Mouse (Mus musculus): Measurements from ENCODE around the gene Crybg2.

Gene Crybg2

DNA sequence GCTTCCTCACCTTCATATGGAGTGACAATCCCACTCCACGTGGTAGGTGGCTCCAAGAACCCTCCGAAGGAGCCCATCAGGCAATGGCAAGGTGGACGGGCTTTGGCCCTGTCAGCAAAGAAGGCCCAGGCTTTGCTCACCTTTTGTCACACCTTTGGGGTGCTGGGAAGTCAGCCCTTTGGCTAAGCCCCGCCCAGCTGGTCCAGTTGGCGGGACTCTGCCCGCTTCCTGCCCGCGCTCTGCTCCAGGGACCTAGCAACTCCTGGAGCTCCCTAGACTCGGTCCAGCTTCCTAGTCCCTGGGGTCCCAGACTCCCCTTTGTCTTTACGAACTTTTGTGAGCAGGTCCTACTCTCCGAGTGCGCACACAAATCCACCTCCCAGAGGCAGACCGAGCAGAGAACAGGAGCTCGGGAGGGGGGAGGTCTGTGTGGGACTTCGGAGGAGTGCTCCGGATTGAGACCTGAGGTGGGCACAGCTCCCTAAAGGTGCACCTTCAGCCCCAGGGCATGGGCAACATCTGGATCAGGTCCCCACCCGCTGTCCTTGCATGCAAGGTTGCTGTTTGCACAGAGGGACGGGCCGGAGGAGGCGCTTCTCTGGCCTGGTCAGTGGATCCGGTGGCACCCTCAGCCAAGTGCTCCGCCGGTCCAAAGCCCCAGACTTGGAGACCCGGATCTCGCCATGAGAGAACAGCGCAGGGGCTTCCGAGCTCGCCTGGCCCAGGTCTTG is at the start of gene Crybg2:
Crybg2 (plus strand) TSS at position 681 of the 731 bp plus-strand sequence.
- DNase-seq (ENCODE audit: extremely low spot score, low spot score) = no peak

DNA sequence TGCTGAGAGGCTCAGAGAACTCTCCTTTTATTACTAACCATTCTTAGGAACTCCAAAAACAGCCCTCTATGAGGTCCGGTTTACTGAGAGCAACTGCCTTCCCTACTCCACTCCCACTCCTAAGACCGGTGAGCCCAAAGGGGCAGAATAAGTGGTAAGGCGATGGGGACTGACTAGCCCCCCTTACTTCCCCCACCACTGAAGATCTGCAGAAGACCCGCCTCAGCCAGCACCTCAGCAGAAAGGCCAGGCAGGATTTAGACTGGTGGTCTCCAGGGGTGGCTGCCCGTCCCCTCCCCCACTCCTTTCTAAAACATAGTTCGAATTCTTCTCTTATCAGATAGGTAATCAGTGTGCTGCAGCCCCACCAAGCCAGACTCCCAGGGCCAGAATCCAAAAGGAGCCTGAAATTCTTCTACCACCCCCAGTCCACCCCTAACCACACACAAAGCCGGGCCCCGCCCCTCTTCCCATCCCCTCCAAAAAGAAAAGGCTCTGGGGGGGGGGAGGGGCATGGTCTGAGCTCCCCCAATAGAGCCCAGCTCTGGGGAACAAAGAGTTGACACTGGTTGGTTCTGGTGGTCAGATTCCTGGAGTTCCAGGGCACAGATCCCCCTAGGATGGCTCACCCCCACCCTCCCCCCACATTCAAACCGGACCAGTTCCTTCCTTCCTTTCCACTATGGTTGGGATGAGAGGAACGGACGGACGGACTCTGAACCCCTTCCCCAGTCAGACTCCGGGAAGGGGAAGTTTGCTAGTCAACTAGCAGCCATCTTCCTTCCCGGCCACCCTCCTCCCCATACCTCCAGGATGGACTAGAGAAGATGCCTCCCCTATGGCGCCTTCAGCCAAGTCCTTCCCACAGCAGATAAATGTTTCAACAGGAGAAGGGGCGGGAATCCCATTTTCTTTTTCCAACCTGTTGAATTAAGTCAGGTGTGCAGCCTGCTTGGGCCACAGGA is 48.9 kb upstream of the Crybg2 start:
- DNase-seq (ENCODE audit: extremely low spot score, low spot score) = peak; percentile 37

DNA sequence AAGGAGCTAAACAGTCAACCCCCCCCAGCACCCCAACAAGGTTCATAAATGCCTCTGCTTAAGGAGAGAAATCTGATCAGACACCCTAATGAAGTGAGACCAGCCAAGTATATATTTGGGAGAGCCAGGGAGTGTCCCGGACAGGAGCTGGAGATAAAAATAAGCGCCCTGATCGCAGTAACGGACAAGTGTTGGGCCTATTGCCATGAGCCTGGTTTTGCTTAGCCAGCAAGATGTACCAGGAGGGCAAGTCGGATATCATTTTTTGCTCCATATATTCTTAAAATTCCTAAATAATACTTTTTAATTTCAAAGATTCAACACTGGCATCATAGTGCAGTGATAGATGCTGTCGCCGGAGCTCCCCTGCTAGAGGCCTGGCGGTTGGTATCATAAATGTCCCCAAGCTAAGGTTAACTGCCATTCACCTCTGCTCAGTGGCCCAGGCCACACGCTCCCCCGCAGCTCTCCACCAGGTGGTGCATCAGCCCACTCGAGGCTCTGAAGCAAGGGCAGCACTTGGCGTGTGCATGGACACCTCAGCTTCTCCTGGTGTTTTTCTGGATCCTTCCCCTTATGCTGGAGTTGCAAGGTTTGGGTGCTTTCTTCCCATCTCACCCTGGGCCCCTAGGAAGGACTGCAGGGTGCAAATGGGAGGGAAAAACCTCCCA is 47.6 kb upstream of the Crybg2 start:
- peak; percentile 40 for DNase-seq (ENCODE audit: extremely low spot score, low spot score)

DNA sequence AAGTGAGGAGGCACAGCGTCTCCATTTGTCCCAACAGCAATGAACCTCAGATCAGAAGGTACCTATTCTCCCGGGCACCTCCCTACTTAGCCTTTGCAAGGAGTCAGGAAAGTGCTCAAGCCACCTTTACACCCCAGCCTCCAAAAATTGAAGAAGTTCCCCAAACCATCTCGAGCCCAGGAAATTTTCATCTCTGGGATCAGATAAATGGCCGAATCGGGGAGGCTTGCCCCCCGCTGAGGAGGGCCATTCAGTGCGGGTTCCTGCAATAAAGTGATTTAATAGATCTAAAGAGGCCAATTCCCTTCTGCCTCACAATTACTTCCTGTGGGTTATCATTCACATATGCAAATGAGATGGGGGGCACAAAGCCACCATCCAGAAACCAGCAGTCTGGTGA is 44.4 kb upstream of the Crybg2 start:
- DNase-seq (ENCODE audit: extremely low spot score, low spot score) = no peak

DNA sequence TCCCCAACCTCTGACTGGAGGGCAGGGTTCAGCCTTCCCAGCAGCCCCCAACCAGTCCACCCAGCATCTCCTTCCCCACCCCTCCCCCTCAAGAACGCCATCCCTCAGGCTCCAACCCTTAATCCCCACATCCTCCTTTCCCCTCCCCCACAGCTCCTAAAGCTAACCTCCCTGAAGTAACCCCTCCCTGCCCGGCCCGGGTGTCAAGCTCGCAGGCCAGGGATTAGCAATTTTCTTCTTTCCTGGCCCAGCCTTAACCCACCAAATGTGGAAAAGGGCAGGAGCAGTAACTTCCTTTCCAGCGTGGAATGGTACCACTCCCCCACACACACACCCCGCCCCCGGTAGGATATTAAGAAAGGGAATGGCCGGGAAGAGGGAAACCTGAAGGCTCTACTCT is 43.8 kb upstream of the Crybg2 start:
- peak; percentile 63 for DNase-seq (ENCODE audit: extremely low spot score, low spot score)

DNA sequence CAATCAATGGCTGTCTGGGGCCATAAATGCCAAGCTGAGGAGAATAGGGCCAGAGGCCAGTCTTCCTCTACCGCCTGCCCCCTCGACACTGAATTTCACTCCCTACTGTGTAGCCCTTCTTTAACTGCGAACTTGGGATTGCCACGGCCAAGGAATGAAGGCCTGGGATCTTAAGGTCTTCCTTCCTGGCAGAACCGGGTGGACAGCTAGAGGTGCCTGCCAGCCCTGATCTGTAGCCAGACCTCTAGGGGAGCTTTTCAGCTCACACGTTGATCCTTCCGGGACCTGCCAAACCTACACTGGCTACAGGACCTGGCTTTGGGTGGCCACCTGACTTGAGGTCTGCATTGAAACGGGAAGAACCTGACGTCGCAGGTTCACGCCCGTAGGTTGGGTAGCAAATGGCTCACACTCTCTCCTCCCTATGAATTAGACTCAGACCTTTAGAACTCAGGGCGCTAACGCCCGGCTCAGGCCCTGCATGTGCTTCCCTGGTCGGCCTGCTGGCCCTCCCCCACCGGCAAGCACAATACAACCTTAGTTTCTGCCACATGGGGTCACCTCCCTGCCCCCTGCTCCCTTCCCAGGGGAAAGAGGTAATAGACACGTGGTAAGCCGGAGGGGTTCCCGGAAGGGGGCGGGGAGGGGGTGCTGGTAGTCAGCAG is 43.3 kb upstream of the Crybg2 start:
- peak; percentile 67 for DNase-seq (ENCODE audit: extremely low spot score, low spot score)

DNA sequence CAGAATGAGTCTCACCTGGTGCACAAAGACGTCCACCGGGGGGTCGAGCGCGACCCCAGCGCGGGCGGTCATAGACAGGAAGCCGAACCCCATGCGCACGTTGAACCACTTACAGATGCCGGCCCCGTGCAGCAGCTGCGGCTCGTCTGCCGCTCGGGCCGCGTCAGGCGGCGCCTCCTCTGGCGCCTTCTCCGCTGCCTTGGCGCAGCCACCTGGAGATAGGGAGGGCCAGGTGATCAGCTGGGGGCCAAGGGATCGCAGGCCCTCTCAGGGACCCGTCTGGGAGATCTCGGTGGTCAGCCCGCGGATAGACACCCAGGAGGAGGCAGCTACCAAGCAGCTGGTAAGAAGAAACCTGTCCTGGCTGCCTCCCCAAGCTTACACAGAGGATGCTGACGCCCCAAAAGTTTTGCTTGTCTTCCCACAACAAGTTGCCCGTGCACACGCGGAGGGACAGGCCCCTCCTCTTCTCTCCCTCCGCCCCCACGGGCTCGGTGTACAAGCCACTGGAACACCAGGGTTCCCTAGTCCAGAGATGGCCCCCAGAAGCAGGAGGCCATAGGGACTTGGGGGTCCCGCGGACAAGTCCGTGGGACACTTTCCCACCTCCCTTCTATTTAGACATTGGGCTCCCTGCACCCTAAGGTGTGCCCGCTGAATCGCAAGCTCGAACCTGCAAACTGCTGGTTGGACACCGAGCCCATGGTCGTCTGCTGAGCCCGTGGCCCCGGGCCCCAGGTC is 42.4 kb upstream of the Crybg2 start:
- peak; percentile 73 for DNase-seq (ENCODE audit: extremely low spot score, low spot score)

DNA sequence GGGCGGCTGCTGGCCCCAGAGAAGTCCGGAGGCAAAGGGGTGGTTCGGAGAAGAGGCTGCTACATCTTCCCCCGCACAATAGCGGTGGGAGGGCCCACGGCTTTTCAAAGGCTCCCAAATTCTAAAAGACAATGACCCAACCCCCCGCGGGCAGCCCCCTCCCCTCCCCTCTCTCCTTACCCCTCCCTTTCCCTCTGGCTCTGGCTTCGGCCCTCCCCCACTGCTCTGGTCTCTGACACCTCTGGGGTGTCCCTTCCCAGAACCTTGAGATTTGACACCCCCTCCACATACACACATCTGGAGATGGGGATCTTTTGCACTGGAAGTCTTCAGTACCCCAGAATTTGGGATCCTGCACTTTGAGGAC is 41.9 kb upstream of the Crybg2 start, which contains the start of gene Lin28a:
Lin28a (minus strand) TSS at position 63 of the 367 bp plus-strand sequence.
- DNase-seq (ENCODE audit: extremely low spot score, low spot score) = no peak

DNA sequence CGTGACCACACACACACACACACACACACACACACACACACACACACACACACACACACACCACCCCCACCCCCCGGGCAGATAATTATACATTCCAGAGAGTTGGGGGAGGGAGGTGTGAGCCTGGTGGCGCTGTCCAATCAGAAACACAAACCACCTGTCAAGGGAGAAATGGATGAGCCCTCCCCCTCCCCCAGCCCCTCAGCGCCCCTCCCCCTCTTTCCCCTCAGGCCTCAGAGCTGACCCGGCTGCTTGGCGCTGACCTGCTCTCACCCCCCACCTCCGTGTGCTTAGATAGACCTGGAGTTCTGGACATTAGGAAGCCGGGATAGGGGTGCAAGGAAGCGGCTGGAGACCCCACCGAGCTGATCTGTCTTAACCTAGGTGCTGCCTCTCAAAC is 41.4 kb upstream of the Crybg2 start:
- DNase-seq (ENCODE audit: extremely low spot score, low spot score) = peak; percentile 86

DNA sequence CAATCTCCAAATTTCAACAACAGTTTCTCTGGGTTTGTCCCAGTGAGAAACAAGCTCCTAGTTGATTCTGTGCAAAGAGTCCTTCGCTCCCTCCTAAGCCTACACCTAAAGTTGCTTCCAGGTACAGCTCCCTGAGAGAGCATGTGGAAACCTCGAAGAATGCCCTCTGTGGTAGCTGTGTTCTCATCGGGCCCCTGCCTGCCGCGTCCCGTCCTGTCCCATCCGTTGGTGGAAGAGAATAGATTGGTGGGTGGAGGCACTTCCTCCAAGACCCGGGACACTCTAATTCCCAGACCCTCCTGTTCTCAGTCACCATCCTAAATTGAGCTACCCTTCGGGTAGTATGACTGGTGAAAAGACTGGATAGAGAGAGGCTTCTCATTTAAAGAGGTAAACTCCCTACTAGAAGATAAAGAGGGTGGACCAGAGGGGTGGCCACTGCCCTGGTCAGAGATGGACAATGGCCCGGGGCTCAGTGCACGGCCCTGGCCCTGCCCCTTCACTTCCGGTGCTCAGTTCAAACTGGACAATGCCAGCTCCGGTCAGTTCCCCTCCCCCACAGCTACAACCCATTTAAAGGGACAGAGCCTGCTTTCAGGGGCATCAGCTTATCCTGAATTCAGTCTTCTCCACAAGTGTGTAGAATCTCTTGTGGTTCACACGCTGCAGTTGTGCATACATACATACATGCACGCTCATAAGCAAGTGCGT is 40.8 kb upstream of the Crybg2 start:
- peak; percentile 77 for DNase-seq (ENCODE audit: extremely low spot score, low spot score)

DNA sequence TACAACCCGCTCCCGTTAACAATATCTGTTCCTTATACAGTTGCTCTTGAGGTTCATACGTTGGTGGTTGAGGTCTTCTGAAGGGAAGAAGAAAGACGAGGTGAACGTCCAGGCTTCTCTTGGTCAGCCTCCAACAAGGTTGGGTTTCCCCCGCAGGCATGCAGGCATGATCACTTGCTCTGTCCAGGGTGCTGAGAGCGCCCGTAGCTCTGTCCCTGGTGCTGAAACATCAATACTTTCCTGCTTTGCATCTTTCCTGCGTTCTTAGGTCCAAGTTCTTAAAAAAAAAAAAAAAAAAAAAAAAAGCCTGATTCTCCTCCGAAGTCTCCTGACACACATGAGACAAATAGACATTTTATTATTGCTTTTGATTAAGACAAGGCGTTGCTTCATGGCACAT is 40.0 kb upstream of the Crybg2 start:
- peak; percentile 83 for DNase-seq (ENCODE audit: extremely low spot score, low spot score)

DNA sequence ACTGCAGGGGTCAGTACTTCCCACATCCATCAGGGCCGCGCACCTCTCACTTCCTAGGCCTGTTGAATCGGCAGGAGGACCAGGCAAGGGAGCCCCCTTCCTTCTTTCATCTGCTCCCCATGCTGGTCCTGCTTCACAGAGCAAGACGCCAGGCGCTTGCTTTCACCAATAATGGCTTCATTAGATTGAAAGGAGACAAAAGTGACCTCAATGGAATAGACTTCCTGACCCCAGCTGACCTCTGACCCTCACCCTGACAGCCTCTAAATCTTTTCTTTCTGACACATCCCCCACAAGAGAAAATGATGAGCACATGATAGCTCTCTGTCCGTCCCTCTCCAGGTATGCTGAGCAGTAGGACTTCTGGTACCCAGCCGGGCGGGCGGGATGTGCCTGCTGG is 34.8 kb upstream of the Crybg2 start:
- DNase-seq (ENCODE audit: extremely low spot score, low spot score) = no peak

DNA sequence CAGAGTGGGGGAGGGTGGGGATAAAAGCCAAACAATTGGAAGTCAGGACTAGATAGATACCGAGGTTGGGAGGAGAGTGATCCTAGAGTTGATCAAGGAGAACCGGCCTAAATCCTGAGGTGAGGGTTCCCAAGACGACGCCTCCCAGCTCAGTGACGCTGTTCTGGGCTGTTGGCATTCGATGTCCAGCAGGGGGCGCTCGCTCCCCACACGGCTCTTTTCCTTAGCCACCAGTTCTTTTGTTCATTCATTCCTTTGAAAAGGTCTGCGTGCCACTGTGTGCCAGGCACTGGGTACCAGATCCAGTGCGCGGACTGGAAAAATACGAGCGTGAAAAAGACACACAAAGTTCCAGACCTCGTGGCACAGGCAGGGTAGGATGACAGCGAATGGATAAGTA is 24.7 kb upstream of the Crybg2 start:
- DNase-seq (ENCODE audit: extremely low spot score, low spot score) = peak; percentile 87

DNA sequence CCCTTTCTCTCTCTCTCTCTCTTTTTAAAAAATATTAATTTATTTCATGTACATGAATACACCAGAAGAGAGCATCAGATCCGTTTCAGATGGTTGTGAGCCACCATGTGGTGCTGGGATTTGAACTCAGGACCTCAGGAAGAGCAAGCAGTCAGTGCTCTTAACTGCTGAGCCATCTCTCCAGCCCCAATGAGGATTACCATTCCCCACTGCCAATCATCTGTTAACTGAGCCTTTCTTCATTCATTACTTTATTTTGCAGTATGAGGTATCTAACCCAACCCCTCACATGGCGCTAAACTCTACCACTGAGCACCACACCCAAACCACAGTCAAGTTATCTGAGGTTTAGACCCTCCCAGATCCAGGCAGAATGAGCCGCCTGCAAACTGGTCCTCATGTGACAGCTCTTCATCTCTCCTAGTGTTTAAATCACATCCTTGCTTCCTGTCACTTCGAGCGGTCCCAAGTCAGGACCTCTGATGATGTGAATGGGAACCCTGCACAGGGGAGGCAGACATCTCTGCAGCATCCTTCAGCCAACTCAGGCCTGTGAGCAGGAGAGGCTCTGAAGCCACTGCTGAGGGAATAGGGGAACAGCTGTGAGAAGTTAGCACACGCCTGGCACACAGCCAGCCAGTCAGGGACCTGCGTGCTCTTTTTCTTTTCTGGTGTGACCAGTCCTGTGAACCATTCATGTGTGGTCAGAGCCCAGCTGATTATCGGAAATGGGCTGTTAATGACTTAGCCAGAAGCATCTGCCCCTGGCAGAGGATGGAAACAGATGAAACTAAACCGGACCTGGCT is 19.1 kb upstream of the Crybg2 start:
- DNase-seq (ENCODE audit: extremely low spot score, low spot score) = no peak

DNA sequence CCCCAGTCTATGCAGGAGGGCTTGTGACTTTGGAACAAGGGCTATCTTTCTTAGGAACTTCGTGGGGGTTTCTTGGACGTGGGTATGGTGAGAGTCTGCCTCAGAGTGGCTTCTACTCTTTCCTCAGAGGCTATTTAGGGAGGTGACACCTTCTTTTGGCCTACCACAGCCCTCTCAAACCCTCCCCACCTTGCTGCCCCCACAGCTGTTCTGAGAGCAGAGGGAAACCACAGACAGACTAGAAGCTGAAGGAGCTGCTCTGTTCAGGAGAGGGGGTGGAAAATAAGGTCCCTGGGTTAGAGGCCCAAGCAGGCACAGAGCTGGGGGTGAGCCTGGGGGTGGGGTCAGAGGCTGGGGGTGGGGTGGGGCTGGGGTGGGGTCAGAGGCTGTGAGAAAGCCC is 17.6 kb upstream of the Crybg2 start:
- no peak for DNase-seq (ENCODE audit: extremely low spot score, low spot score)

DNA sequence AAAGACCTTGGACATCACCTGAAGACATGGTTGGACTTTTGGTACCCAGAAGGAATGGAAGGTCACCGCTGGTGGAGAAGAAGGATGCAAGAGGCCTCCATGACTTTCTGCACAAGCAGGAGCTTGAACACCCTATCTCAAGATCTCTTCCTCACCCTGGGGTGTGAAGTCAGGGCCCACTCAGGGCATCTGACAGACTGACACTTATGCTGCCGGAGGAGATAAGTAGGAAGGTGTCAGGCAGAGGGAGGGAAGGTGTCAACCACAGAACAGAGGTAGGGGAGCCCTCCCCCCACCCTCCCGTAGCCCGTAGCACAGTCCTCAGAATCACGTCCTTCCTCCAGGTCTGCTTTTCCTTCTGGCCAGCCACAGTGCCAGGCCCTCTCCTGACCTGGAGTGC is 13.0 kb upstream of the Crybg2 start:
- DNase-seq (ENCODE audit: extremely low spot score, low spot score) = no peak

DNA sequence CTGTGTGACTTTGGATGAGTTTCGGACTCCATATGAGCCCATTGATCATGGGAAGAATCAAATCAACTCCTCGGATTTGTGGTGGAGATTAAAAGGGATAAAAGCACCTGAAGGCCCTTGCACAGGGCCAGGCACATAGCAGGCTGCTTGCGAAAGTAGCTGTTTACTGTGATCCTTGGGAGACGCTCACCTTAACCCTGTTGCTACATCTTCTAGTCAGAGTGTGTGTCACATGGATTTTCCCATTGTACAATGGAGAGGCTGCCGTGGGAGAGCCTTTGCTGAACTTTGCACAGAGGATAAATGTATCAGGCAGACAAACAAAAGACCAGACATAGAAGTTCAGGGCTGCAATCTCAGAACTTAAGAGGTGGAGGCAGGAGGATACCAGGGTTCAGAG is 8.7 kb upstream of the Crybg2 start:
- DNase-seq (ENCODE audit: extremely low spot score, low spot score) = no peak

DNA sequence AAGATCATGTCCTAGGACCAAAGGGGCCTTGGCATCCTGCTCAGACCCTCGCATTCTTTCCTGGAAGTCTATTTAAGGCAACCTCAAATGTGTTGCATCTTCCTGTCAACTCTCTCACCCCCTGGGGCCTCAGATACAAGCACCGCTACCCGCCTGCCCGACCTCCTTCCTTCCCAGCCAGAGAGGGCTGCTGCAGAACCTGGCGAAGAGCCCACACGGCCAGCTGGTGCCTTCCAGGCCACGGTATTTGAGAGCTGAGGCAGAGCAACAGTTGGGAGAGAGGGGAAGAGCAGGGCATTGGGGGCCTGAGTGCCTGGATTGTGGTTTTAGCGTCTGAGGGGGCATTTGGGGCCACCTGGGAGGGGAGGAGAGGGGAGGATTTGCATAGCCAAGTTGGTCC is 8.1 kb upstream of the Crybg2 start:
- no peak for DNase-seq (ENCODE audit: extremely low spot score, low spot score)

DNA sequence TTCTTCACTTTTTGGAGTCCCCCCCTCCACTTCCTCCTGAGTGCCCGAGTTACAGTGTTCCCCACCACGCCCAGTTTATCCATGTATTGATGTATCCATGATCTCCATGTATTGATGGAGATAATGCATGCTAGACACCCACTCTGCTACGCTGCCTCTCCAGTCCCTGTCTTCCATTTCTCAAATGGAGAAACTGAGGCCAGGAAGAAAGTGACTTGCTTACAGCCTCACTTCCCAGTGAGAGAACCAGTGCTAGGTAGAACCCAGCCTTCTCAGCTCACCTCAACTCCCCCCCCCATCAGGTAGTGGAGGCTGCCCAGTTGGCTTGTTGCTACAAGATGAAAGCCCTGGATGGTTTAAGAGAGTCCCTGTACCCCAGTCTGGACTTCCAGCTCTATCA is 7.1 kb upstream of the Crybg2 start, which contains the start of gene Zfp683:
Zfp683 (plus strand) TSS at position 301 of the 400 bp plus-strand sequence.
- DNase-seq (ENCODE audit: extremely low spot score, low spot score) = no peak

Data from neural tube, embryonic 10.5 days (tissue).